Mouse (Mus musculus) heart, embryonic 15.5 days (tissue): ENCODE results near the gene Gm15128. TPM values are rescaled to one million over a fixed set of nuclear protein-coding genes. Genes with fewer than 3 reads are reported as not detected.
"Not testable (repeated sequence)": the region's sequence is repeated elsewhere in the genome, so short reads cannot be mapped to it uniquely, and the experiment has no call there.

ENCODE experiments used
- ATAC-seq: fragments of 200-750 bp; cut with Nextera tagmentation; replicated peaks from 2 replicates; pipeline ENCODE4 v1.8.0; 2017; ENCODE audit warnings: low read depth, moderate TSS enrichment; ENCODE audit not compliant: insufficient number of reproducible peaks, insufficient read depth, low FRiP score
- H3K27ac ChIP-seq: fragments of 300-500 bp; sonication (generic); 2 replicates; pipeline ENCODE4 v1.5.1; 2015; ENCODE audit warnings: mild to moderate bottlenecking, inconsistent platforms
- H3K27me3 ChIP-seq: fragments of 300-500 bp; sonication (generic); 2 replicates; pipeline ENCODE4 v1.6.1; 2015; ENCODE audit warnings: inconsistent platforms
- H3K36me3 ChIP-seq: fragments of 300-500 bp; sonication (generic); 2 replicates; pipeline ENCODE4 v1.6.1; 2015; ENCODE audit warnings: mild to moderate bottlenecking, inconsistent platforms
- H3K4me1 ChIP-seq: fragments of 300-500 bp; sonication (generic); replicated peaks from 2 replicates; pipeline ENCODE4 v1.6.1; 2015; ENCODE audit warnings: inconsistent platforms
- H3K4me2 ChIP-seq: fragments of 300-500 bp; sonication (generic); 2 replicates; pipeline ENCODE4 v1.6.1; 2015; ENCODE audit warnings: inconsistent platforms, mild to moderate bottlenecking, moderate library complexity
- H3K4me3 ChIP-seq: fragments of 300-500 bp; sonication (generic); 2 replicates; pipeline ENCODE4 v1.5.1; 2015; ENCODE audit warnings: mild to moderate bottlenecking, inconsistent platforms
- H3K9ac ChIP-seq: fragments of 300-500 bp; sonication (generic); 2 replicates; pipeline ENCODE4 v1.6.1; 2015; ENCODE audit warnings: mild to moderate bottlenecking, inconsistent platforms
- H3K9me3 ChIP-seq: fragments of 300-500 bp; sonication (generic); replicated peaks from 2 replicates; pipeline ENCODE4 v1.6.1; 2016; ENCODE audit warnings: inconsistent platforms
- WGBS: fragments of 180-500 bp; shearing (Covaris S2); methylation state at CpG from one replicate; pipeline ENCODE4 v1.1.7; 2015; ENCODE audit warnings: mixed read lengths; 5-methylcytosine and 5-hydroxymethylcytosine counted together
- polyA plus RNA-seq: library from polyadenylated mRNA; unstranded; fragments of >200 nt; fragmentation: Nextera tagmentation; extraction: Ambion mirVana; gene quantifications from 2 replicates; pipeline ENCODE4 v1.2.1, GENCODE M21; 2015

The Gm15128 gene
- polyA plus RNA-seq = not detected in 2 replicates

- 68% methylated on average over 7 of the region's 7 CpGs for WGBS
- not testable (repeated sequence) for ATAC-seq
Observed at GRCm38 (mm10) chrX:147765691-147766090, at the start of gene Gm15128. Gm15128 (plus strand) TSS chrX:147765991.

More at GRCm38 (mm10) chrX:147765691-147766090, at the start of gene Gm15128:
- H3K36me3 ChIP-seq, H3K4me2 ChIP-seq, H3K27ac ChIP-seq, H3K27me3 ChIP-seq, H3K9me3 ChIP-seq, H3K4me1 ChIP-seq, H3K9ac ChIP-seq, H3K4me3 ChIP-seq: not testable (repeated sequence)

Other genes with a start within 250 kb of the Gm15128 start
- gene Lrch2, start 211.9 kb upstream of the Gm15128 start, polyA plus RNA-seq = 1.6 and 2.1 TPM in 2 replicates
- not detected in 2 replicates for gene Gm15080, start 227.0 kb downstream of the Gm15128 start, polyA plus RNA-seq